Mouse (Mus musculus) liver, embryonic 13.5 days (tissue): Measurements from ENCODE around the gene Nfic. TPM values are rescaled to one million over a fixed set of nuclear protein-coding genes. Genes with fewer than 3 reads are reported as not detected.

Source experiments
- ATAC-seq: fragments of 200-750 bp; cut with Nextera tagmentation; 2 replicates; pipeline ENCODE4 v1.8.0; 2017; ENCODE audit warnings: low read depth, mild to moderate bottlenecking, moderate number of reproducible peaks, moderate library complexity
- DNase-seq: peaks from one replicate; pipeline ENCODE4 v3.0.0; 2022
- H3K27ac ChIP-seq: fragments of 300-500 bp; sonication (generic); 2 replicates; pipeline ENCODE4 v1.5.1; 2015; ENCODE audit warnings: moderate library complexity, mild to moderate bottlenecking, inconsistent platforms
- H3K27me3 ChIP-seq: fragments of 300-500 bp; sonication (generic); 2 replicates; pipeline ENCODE4 v1.6.1; 2015; ENCODE audit warnings: mild to moderate bottlenecking, inconsistent platforms
- H3K36me3 ChIP-seq: fragments of 300-500 bp; sonication (generic); 2 replicates; pipeline ENCODE4 v1.6.1; 2015; ENCODE audit warnings: mild to moderate bottlenecking, inconsistent platforms
- H3K4me1 ChIP-seq: fragments of 300-500 bp; sonication (generic); replicated peaks from 2 replicates; pipeline ENCODE4 v1.6.1; 2015; ENCODE audit warnings: inconsistent platforms
- H3K4me2 ChIP-seq: fragments of 300-500 bp; sonication (generic); 2 replicates; pipeline ENCODE4 v1.6.1; 2015; ENCODE audit warnings: inconsistent platforms, mild to moderate bottlenecking, moderate library complexity
- H3K4me3 ChIP-seq: fragments of 300-500 bp; sonication (generic); replicated peaks from 2 replicates; pipeline ENCODE4 v1.5.1; 2015; ENCODE audit warnings: mild to moderate bottlenecking, inconsistent platforms
- H3K9ac ChIP-seq: fragments of 300-500 bp; sonication (generic); 2 replicates; pipeline ENCODE4 v1.6.1; 2015; ENCODE audit warnings: mild to moderate bottlenecking, inconsistent platforms
- H3K9me3 ChIP-seq: fragments of 300-500 bp; sonication (generic); replicated peaks from 2 replicates; pipeline ENCODE4 v1.6.1; 2016; ENCODE audit warnings: inconsistent platforms
- WGBS: fragments of 180-500 bp; shearing (Covaris S2); methylation state at CpG from one replicate; pipeline ENCODE4 v1.1.7; 2015; ENCODE audit not compliant: insufficient replicate concordance; 5-methylcytosine and 5-hydroxymethylcytosine counted together
- microRNA-seq: library from miRNA; unstranded; fragments of <30 nt; microRNA quantifications from one replicate; pipeline ENCODE4, GENCODE M21; 2016
- polyA plus RNA-seq: library from polyadenylated mRNA; unstranded; fragments of >200 nt; fragmentation: Nextera tagmentation; extraction: Ambion mirVana; gene quantifications from 2 replicates; pipeline ENCODE4 v1.2.1, GENCODE M21; 2015

The Nfic gene
- polyA plus RNA-seq, 1 experiment from 2014 or later, result 9.9 TPM

GRCm38 (mm10) chr10:81346453-81347067 lies 108.9 kb downstream of the Nfic start:
- ATAC-seq (peak; percentile 12; the same call in 1 of the 2 replicates), DNase-seq (peak; percentile 69)
- H3K9me3 ChIP-seq, result no peaks in the 10 kb centered on the region
- peak overlapping the region; percentile 71 for H3K4me2 ChIP-seq
- peak overlapping the region; percentile 66 for H3K9ac ChIP-seq
- peaks cover 65% of the 10 kb centered on the region for H3K4me1 ChIP-seq
- peaks cover 14% of the 10 kb centered on the region for H3K36me3 ChIP-seq
- 15% methylated on average over 54 of the region's 55 CpGs for WGBS
- H3K27me3 ChIP-seq, result peaks cover 45% of the 10 kb centered on the region
- peak overlapping the region; percentile 54 for H3K27ac ChIP-seq
- peak overlapping the region; percentile 42 for H3K4me3 ChIP-seq

Small RNA genes within 50 kb of the gene (microRNA-seq; reads per million reads assigned to microRNA genes)
- gene Gm25595 (not detected), gene Mir1191b (1.2 reads per million), gene Mir6913 (not detected)

Other genes starting within 250 kb of the Nfic start
- gene Atcay, start 224.8 kb downstream of the Nfic start, polyA plus RNA-seq, result 0.05 and 0.08 TPM in 2 replicates
- 0.28 and 0.43 TPM in 2 replicates for gene Zfr2, start 222.5 kb downstream of the Nfic start, polyA plus RNA-seq
- 1.2 and 1.8 TPM in 2 replicates for gene Matk, start 202.7 kb downstream of the Nfic start, polyA plus RNA-seq
- 130 and 134 TPM in 2 replicates for gene Mrpl54, start 188.7 kb downstream of the Nfic start, polyA plus RNA-seq
- gene Apba3, start 188.7 kb downstream of the Nfic start, polyA plus RNA-seq, result 24.5 and 26.7 TPM in 2 replicates
- 0.35 and 0.43 TPM in 2 replicates for gene Tjp3, start 164.1 kb downstream of the Nfic start, polyA plus RNA-seq
- gene Pip5k1c, start 162.7 kb downstream of the Nfic start, polyA plus RNA-seq, result 13.2 and 16.7 TPM in 2 replicates
- gene Cactin, start 134.5 kb downstream of the Nfic start, polyA plus RNA-seq, result 29.5 and 33.0 TPM in 2 replicates
- 5.2 and 5.3 TPM in 2 replicates for gene Tbxa2r, start 126.9 kb downstream of the Nfic start, polyA plus RNA-seq
- gene Gipc3, start 112.4 kb downstream of the Nfic start, polyA plus RNA-seq, result not detected in 2 replicates
- 27.1 and 30.3 TPM in 2 replicates for gene Hmg20b, start 105.2 kb downstream of the Nfic start, polyA plus RNA-seq
- gene Mfsd12, start 98.1 kb downstream of the Nfic start, polyA plus RNA-seq, result 12.5 and 13.1 TPM in 2 replicates
- 1.2 and 1.4 TPM in 2 replicates for gene 4930404N11Rik, start 89.8 kb downstream of the Nfic start, polyA plus RNA-seq
- gene Fzr1, start 77.1 kb downstream of the Nfic start, polyA plus RNA-seq, result 89.5 and 94.1 TPM in 2 replicates
- gene Dohh, start 71.2 kb downstream of the Nfic start, polyA plus RNA-seq, result 61.1 and 68.7 TPM in 2 replicates
- gene Gm48551, start 71.2 kb downstream of the Nfic start, polyA plus RNA-seq, result 0.86 and 0.89 TPM in 2 replicates
- gene Gm48552, start 66.6 kb downstream of the Nfic start, polyA plus RNA-seq, result 0.93 TPM in 1 of 2 replicates, not detected in the other
- gene Smim24, start 62.6 kb downstream of the Nfic start, polyA plus RNA-seq, result 1.8 TPM in 2 replicates
- 0.13 and 0.15 TPM in 2 replicates for gene Celf5, start 27.1 kb upstream of the Nfic start, polyA plus RNA-seq
- gene Ncln, start 40.8 kb upstream of the Nfic start, polyA plus RNA-seq, result 41.5 TPM in 2 replicates
- 2.3 and 2.4 TPM in 2 replicates for gene S1pr4, start 44.5 kb upstream of the Nfic start, polyA plus RNA-seq
- gene Gna15, start 68.6 kb upstream of the Nfic start, polyA plus RNA-seq, result 7.2 and 7.5 TPM in 2 replicates
- 20.0 and 21.4 TPM in 2 replicates for gene Gna11, start 89.6 kb upstream of the Nfic start, polyA plus RNA-seq
- 201 and 215 TPM in 2 replicates for gene Aes, start 103.9 kb upstream of the Nfic start, polyA plus RNA-seq
- 2.3 and 2.7 TPM in 2 replicates for gene Tle2, start 118.9 kb upstream of the Nfic start, polyA plus RNA-seq
- gene Tle6, start 145.4 kb upstream of the Nfic start, polyA plus RNA-seq, result 7.3 and 7.6 TPM in 2 replicates
- 0.50 and 0.56 TPM in 2 replicates for gene BC025920, start 150.6 kb upstream of the Nfic start, polyA plus RNA-seq
- 10.7 and 10.9 TPM in 2 replicates for gene Sirt6, start 172.2 kb upstream of the Nfic start, polyA plus RNA-seq
- 1.9 and 2.2 TPM in 2 replicates for gene Ankrd24, start 172.9 kb upstream of the Nfic start, polyA plus RNA-seq
- 1.7 and 2.6 TPM in 2 replicates for gene Gm10778, start 193.4 kb upstream of the Nfic start, polyA plus RNA-seq
- gene Zfp433, start 249.2 kb upstream of the Nfic start, polyA plus RNA-seq, result 4.8 and 5.7 TPM in 2 replicates